Mouse (Mus musculus): ENCODE measurements around the gene Aven.
"Not testable (repeated sequence)": the region's sequence is repeated elsewhere in the genome, so short reads cannot be mapped to it uniquely, and the experiment has no call there.

The Aven gene

GRCm38 (mm10) chr2:112492856-112493538 lies at the start of gene Aven:
TSS of gene Aven (plus strand) at chr2:112492964.
- DNase-seq, result peak; percentile 82 to 83

DNA sequence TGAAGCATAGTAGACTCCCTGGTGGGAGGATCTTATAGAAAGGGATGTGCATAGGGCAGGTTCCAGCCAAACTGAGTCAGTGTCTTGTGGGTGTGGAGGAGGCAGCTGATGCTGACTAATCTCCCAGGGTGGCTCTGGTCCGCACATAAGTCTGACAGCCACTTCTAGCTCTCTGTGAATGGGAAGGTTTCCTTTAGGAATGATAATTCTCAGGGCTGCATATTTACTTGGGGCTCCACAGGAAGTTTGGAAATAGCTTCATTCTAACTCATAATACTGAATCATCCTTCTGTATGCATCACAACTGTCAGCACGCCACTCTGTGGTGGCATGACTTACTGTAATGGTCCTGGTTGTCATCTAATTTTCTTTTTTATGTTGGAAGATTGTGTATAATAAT lies 49.3 kb upstream of the Aven start:
- no peak for DNase-seq

DNA sequence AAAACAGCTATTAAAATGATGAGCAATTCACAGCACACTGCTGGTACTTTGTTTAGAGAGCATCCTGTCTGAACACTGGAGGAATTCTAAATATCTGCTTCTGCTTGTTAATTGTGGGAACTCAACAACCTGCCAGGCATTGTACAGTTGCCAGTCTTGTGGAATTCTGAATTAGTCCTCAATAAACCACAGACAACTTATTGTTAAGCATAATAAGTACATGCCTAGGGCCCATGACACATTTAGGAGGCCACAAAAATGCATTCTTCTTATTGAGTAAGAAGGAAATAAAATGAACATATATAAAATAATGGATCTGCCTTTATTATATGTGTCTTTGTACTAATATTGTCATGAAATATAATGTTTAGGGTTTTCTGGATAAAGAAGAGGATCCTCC lies 47.3 kb upstream of the Aven start:
- no peak for DNase-seq

DNA sequence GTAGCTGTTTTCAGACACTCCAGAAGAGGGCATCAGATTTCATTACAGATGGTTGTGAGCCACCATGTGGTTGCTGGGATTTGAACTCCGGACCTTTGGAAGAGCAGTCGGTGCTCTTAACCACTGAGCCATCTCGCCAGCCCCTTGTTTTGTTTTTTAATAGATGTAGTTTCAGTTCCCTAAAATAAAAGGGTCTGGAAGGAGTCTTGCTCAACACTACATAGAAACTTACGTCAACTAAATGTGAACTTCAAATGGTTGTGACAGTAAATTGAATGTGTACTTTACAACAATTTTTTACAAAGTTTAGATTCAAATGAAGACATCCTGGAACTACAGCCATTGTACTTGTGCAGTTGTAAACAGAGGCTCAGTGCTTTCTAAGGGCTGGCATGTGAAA lies 44.7 kb upstream of the Aven start:
- DNase-seq, result not testable (repeated sequence)

GRCm38 (mm10) chr2:112448510-112449059 lies 44.2 kb upstream of the Aven start:
- peak in 1 of 2 experiments; percentile 6 for DNase-seq

GRCm38 (mm10) chr2:112449597-112450296 lies 43.0 kb upstream of the Aven start:
- peak; percentile 10 to 14 for DNase-seq

DNA sequence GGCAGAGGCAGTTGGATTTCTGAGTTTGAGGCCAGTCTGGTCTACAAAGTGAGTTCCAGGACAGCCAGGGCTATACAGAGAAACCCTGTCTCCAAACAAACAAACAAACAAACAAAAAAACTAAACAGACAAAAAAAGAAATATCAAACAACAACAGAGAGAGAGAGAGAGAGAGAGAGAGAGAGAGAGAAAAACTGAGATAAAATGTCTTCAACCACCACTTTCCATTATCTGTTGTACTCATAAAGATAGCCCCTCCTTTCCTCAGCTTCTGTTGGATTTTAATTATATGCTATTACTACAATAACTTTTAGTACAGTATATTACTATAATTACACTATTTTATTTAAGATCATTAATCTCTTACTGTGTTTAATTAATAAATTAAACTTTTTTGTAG lies 40.3 kb upstream of the Aven start:
- DNase-seq, result not testable (repeated sequence)

GRCm38 (mm10) chr2:112454125-112454861 lies 38.5 kb upstream of the Aven start:
- DNase-seq, result no peak

DNA sequence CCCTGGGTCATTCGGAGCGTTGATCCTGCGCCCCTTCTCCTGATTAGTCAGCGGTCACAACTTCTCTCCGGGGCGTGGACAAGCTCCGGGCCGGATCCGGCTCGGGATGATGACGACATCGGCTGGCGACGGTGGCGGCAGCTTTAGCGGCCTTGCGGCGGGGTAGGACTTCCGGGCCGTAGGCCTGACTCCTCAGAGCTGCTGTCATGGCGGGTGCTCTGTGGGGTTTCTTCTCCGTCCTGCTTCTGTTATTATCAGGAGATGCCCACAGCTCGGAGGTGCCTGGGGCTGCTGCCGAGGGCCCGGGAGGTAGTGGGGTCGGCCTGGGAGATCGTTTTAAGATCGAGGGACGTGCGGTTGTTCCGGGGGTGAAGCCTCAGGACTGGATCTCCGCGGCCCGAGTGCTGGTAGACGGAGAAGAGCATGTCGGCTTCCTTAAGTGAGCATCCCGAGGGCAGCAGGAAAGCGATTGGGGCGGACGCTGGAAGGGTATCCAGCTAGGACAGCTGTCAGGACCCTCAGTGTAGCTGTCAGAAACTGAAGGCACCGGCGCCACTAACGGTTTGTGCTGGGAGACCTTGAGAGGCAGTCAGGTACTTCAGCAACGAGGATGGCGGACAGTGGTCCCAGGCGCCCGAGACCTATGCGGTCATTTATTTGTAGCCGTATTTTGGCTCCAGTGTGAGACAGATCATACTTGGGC lies 37.8 kb upstream of the Aven start, which contains the start of gene Emc7:
Emc7 (plus strand) TSS at position 136 of the 703 bp plus-strand sequence.
- DNase-seq, result peak; percentile 96 to 97

- no peak for DNase-seq
Measured at GRCm38 (mm10) chr2:112460557-112460956, 32.2 kb upstream of the Aven start.

- no peak for DNase-seq
Measured at GRCm38 (mm10) chr2:112469542-112469941, 23.2 kb upstream of the Aven start.

GRCm38 (mm10) chr2:112470961-112471381 lies 21.8 kb upstream of the Aven start:
- no peak for DNase-seq

- DNase-seq, result no peak
Measured at GRCm38 (mm10) chr2:112472076-112472475, 20.7 kb upstream of the Aven start.

GRCm38 (mm10) chr2:112474997-112475724 lies 17.6 kb upstream of the Aven start:
- peak in 1 of 2 experiments; percentile 33 for DNase-seq

DNA sequence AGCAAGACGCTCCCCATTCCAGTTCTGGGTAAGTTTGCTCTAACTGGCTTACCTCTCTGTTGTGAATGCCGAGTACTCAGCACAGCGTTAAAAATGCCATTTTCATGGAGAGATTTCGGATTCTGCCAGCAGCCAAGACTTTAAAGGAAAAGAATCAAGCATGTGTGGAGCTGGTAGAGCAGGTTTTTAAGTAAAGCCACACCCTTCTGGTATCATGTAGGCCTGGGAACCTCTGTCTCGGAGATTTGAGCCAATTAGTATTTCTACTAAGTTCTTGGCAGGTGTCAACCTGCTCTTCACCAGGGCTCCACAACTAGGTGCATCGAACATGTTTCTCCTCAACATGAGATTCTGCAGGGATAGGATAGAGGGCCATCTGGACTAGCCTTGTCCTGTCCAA lies 16.2 kb upstream of the Aven start:
- DNase-seq, result peak in 1 of 2 experiments; percentile 29

DNA sequence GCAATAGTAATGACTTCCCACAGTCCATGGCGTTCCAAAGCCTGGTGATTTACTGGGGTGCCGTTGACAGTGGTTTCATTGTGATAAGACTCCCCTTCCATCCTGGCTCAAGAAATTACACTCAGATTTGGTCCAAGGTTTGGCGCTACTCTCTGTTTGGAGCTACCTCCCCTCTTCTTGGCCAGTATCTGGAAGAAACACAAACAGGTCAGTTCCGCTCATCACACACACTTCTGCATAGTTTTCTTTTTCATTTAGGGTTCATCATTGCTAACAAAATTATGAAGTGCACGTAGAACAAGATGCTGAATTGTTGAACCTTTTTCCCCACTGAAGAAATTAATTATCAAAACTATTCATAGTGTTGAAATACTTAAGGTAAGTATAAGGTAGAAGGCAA lies 12.1 kb upstream of the Aven start, which contains the start of gene Chrm5:
Chrm5 (minus strand) TSS at position 101 of the 400 bp plus-strand sequence.
- no peak for DNase-seq

- DNase-seq, result peak in 1 of 2 experiments; percentile 20
Measured at GRCm38 (mm10) chr2:112481564-112481963, 11.2 kb upstream of the Aven start.

DNA sequence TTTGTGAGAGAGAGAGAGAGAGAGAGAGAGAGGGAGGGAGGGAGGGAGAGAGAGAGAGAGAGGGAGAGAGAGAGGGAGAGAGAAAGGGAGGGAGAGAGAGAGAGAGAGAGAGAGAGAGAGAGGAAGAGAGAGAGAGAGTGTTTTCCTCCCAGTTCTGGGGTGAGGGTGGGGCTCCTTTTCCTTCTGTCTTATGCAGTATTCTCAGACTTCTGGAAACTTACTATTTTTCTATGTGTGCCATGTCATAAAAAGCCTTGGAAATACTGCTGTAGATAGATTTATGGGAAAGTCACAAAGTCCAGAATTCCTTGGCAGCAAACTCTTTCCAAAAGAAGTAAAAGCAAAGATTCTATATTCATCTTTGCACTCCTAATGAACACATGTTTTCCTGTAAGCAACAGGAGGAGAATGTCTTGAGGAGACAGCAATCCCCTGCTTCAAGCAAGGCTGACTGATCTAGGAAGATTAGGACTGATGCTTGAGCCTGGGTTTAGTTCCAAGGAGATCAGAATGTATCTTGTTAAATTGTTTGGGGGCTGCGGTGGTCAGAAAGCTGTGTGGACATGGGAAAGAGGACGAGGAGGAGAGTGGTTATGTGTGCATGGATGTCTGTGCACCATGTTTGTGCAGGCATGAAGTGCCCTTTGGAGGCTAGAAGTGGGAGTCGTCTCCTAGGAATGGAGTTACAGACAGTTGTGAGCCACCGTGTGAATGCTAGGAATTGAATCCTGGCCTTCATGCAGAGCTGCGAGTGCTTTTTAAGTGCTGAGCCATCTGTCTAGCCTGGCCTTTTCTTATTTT lies 10.0 kb upstream of the Aven start:
- no peak for DNase-seq

DNA sequence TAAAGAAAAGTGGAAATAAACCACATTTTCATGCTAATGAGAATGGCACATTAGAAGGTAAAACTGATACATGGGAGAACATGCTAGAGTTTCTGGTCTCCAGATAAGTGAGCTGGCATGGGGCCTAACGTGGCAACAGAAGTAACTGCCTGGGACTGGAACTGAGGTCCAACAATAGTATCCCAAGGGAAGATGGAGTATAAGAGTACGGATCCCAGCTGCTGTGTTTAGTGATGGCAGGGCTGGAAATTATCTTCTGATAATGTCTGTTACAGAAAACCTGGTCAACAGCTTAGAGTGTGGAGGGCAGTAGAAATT lies 9.5 kb upstream of the Aven start:
- DNase-seq, result no peak

DNA sequence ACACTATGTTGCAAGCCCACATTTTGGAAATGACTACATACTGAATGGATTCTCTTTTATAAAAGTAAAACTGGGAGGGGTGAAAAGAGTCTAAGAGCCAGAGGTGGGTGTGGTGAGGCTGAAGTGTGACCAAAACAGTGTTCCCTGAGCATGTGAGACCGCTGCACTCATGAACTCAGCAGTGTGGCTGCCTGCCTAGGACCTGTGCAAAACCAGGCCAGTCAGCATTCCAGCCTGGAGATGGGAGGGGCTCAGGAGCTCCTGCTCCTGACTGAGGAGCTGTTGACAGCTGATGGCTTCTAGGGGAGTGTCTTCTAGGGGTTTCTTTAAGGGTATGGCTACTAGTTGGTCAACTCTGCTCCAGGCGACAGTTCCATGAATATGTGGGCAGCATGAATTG lies 7.9 kb upstream of the Aven start:
- DNase-seq, result peak; percentile 43 to 60
